Mouse (Mus musculus) ES-E14 (cell line): ENCODE results near the gene Atf7ip. TPM values are rescaled to one million over a fixed set of nuclear protein-coding genes. Genes with fewer than 3 reads are reported as not detected.

Experiments
- DNase-seq: peaks from one replicate; pipeline ENCODE4 v3.0.0-alpha.2; 2013; ENCODE audit warnings: low read depth, low spot score
- H3K27ac ChIP-seq: 2 replicates; pipeline ENCODE4 v1.5.1; 2012; ENCODE audit warnings: low read depth, mild to moderate bottlenecking, low read length, moderate library complexity, mixed read lengths; ENCODE audit not compliant: poor library complexity, insufficient read depth, severe bottlenecking
- H3K36me3 ChIP-seq: 2 replicates; pipeline ENCODE4 v1.6.1; 2012; ENCODE audit warnings: mild to moderate bottlenecking, low read length, moderate library complexity, mixed read lengths; ENCODE audit not compliant: control insufficient read depth, poor library complexity, insufficient read depth, severe bottlenecking
- H3K4me1 ChIP-seq, 2 experiments: fragments of 150-350 bp in 1 of 2; sonication (generic) in 1 of 2; 2 replicates each; pipeline ENCODE4 v1.6.1; 2012; ENCODE audit warnings: low read length in 2 of 2, mild to moderate bottlenecking in 1 of 2, mixed read lengths in 1 of 2; ENCODE audit not compliant: control insufficient read depth in 2 of 2, insufficient read depth in 2 of 2, poor library complexity in 1 of 2
- H3K4me3 ChIP-seq, 2 experiments: fragments of 150-350 bp in 1 of 2; sonication (generic) in 1 of 2; 2 replicates each; pipeline ENCODE4 v1.5.1; 2012; ENCODE audit warnings: low read length in 2 of 2, low read depth in 1 of 2, mild to moderate bottlenecking in 1 of 2, mixed read lengths in 1 of 2; ENCODE audit not compliant: insufficient read depth in 1 of 2, poor library complexity in 1 of 2, severe bottlenecking in 1 of 2
- H3K9ac ChIP-seq: 2 replicates; pipeline ENCODE4 v1.6.1; 2012; ENCODE audit warnings: low read depth, mild to moderate bottlenecking, low read length, mixed read lengths; ENCODE audit not compliant: poor library complexity, insufficient read depth, severe bottlenecking
- H3K9me3 ChIP-seq: fragments of 150-350 bp; sonication (generic); 2 replicates; pipeline ENCODE4 v1.6.1; 2012; ENCODE audit warnings: low read depth, mild to moderate bottlenecking, low read length; ENCODE audit not compliant: control insufficient read depth, insufficient read depth
- CHD2 ChIP-seq: IDR thresholded peaks from 2 replicates; pipeline ENCODE4 v1.6.1; 2014; ENCODE audit warnings: mild to moderate bottlenecking, low read depth, low read length, inconsistent platforms
- HCFC1 ChIP-seq: IDR thresholded peaks from 2 replicates; pipeline ENCODE4 v1.6.1; 2012; ENCODE audit warnings: low read length, inconsistent platforms, borderline replicate concordance; ENCODE audit not compliant: insufficient read depth
- MAFK ChIP-seq: IDR thresholded peaks from 2 replicates; pipeline ENCODE4 v1.6.1; 2014; ENCODE audit warnings: mild to moderate bottlenecking, low read depth, low read length, inconsistent platforms; ENCODE audit not compliant: insufficient read depth
- ZC3H11A ChIP-seq: IDR thresholded peaks from 2 replicates; pipeline ENCODE4 v1.6.1; 2012; ENCODE audit warnings: low read depth, mild to moderate bottlenecking, inconsistent platforms, low read length, borderline replicate concordance
- ZNF384 ChIP-seq: IDR thresholded peaks from 2 replicates; pipeline ENCODE4 v1.6.1; 2012; ENCODE audit warnings: low read depth, low read length, inconsistent platforms
- in situ Hi-C, 2 experiments: fragments of 600-800 bp; cut with MboI; formaldehyde crosslinking; loops; one replicate each; pipeline ENCODE4 v1.15.1; 2025; ENCODE audit warnings: low sequenced_read_pairs in 2 of 2, inconsistent platforms in 1 of 2; ENCODE audit not compliant: unreplicated experiment in 2 of 2
- total RNA-seq: library from RNA; depleted of rRNA; stranded (reverse); fragments of 300-350 nt; gene quantifications from 2 replicates; pipeline ENCODE4 v1.2.3, GENCODE M21; 2012

Atf7ip gene
- total RNA-seq, 1 experiment, result 26.8 TPM

GRCm38 (mm10) chr6:136611351-136612215 lies 105.6 kb downstream of the Atf7ip start:
- Histone ChIP-seq H3K4me3 (no peak overlapping the region), H3K4me1 (no peaks in the 10 kb centered on the region), H3K9me3 (no peaks in the 10 kb centered on the region), H3K36me3 (peaks cover 6% of the 10 kb centered on the region), H3K9ac (no peak overlapping the region), H3K27ac (no peak overlapping the region)
- TF ChIP-seq MAFK, result no peak
- no peak for TF ChIP-seq CHD2
- no peak for TF ChIP-seq ZC3H11A
- TF ChIP-seq ZNF384, result no peak
- no peak for TF ChIP-seq HCFC1
- no peak for DNase-seq
- in situ Hi-C loops, result loop anchor here in 1 of 2 experiments (25.0 kb wide), 1 partner anchor 376 kb away; no protein-coding TSS in a partner anchor

- H3K9me3 ChIP-seq, result no peaks in the 10 kb centered on the region
- peak; percentile 39 for DNase-seq
- no peak for TF ChIP-seq HCFC1
- no peak for TF ChIP-seq CHD2
- no peak for TF ChIP-seq ZNF384
- no peak for TF ChIP-seq ZC3H11A
- TF ChIP-seq MAFK, result no peak
- H3K9ac ChIP-seq, result no peak overlapping the region
- in situ Hi-C loops, result loop anchor here in 1 of 2 experiments (25.0 kb wide), 1 partner anchor 375 kb away; no protein-coding TSS in a partner anchor
- H3K4me1 ChIP-seq, result no peaks in the 10 kb centered on the region
- H3K36me3 ChIP-seq, result peaks cover 4% of the 10 kb centered on the region; the same call in 1 of the 2 replicates
- H3K4me3 ChIP-seq, result no peak overlapping the region
- no peak overlapping the region for H3K27ac ChIP-seq
Measured at GRCm38 (mm10) chr6:136612312-136612711, 106.3 kb downstream of the Atf7ip start.

GRCm38 (mm10) chr6:136614156-136614555 lies 108.2 kb downstream of the Atf7ip start:
- H3K9me3 ChIP-seq, result no peaks in the 10 kb centered on the region
- in situ Hi-C loops, result loop anchor here in 1 of 2 experiments (25.0 kb wide), 1 partner anchor 373 kb away; no protein-coding TSS in a partner anchor
- no peak for DNase-seq
- no peak overlapping the region for H3K27ac ChIP-seq
- H3K4me3 ChIP-seq, result no peak overlapping the region
- peaks cover under 1% of the 10 kb centered on the region; the same call in 1 of the 2 replicates for H3K36me3 ChIP-seq
- TF ChIP-seq ZNF384 (no peak), ZC3H11A (no peak), HCFC1 (no peak), MAFK (no peak), CHD2 (no peak)
- H3K4me1 ChIP-seq, result no peaks in the 10 kb centered on the region
- no peak overlapping the region for H3K9ac ChIP-seq

GRCm38 (mm10) chr6:136620361-136621139 lies 114.6 kb downstream of the Atf7ip start:
- in situ Hi-C loops, result loop anchor here in 1 of 2 experiments (25.0 kb wide), 1 partner anchor 367 kb away; no protein-coding TSS in a partner anchor

More at GRCm38 (mm10) chr6:136620361-136621139, 114.6 kb downstream of the Atf7ip start:
- H3K9me3 ChIP-seq, result no peaks in the 10 kb centered on the region
- no peak overlapping the region for H3K4me3 ChIP-seq
- H3K36me3 ChIP-seq, result no peaks in the 10 kb centered on the region
- H3K4me1 ChIP-seq, result peaks cover under 1 to 7% of the 10 kb centered on the region in 2 experiments; a peak in 2 of 4 replicates
- peak; percentile 89 for DNase-seq
- TF ChIP-seq ZNF384 (no peak), CHD2 (no peak), HCFC1 (no peak), ZC3H11A (no peak)
- no peak overlapping the region for H3K9ac ChIP-seq
- H3K27ac ChIP-seq, result no peak overlapping the region
